Mouse (Mus musculus) CH12.LX (cell line): ENCODE results near the gene Emc10. TPM values are rescaled to one million over a fixed set of nuclear protein-coding genes. Genes with fewer than 3 reads are reported as not detected.

ENCODE experiments used
- DNase-seq: peaks from one replicate; pipeline ENCODE4 v3.0.0-alpha.2; 2013; ENCODE audit errors: extremely low read depth
- H3K27ac ChIP-seq: 2 replicates; pipeline ENCODE4 v1.5.1; 2012; ENCODE audit warnings: low read depth, mild to moderate bottlenecking, control low read depth, moderate library complexity; ENCODE audit not compliant: insufficient read depth
- H3K27me3 ChIP-seq: replicated peaks from 2 replicates; pipeline ENCODE3; 2012; ENCODE audit warnings: inconsistent platforms
- H3K36me3 ChIP-seq, 2 experiments: replicated peaks in 1 of 2; 2 replicates each; pipeline versions ENCODE3 to v1.6.1; 2012; ENCODE audit warnings: inconsistent platforms in 1 of 2, low read length in 1 of 2, mild to moderate bottlenecking in 1 of 2, mixed read lengths in 1 of 2, moderate library complexity in 1 of 2; ENCODE audit not compliant: control insufficient read depth in 1 of 2, insufficient read depth in 1 of 2
- H3K4me1 ChIP-seq, 2 experiments: 2 replicates each; pipeline ENCODE4 v1.6.1; 2012; ENCODE audit warnings: inconsistent platforms in 1 of 2, moderate library complexity in 1 of 2; ENCODE audit not compliant: insufficient read depth in 2 of 2, control insufficient read depth in 1 of 2
- H3K4me2 ChIP-seq: 2 replicates; pipeline ENCODE4 v1.6.1; 2012; ENCODE audit warnings: low read depth, mild to moderate bottlenecking, control low read depth; ENCODE audit not compliant: poor library complexity, insufficient read depth, severe bottlenecking
- H3K4me3 ChIP-seq, 3 experiments: fragments of 150-350 bp in 1 of 3; sonication (generic) in 1 of 3; replicated peaks in 1 of 3; 2 replicates each; pipeline versions ENCODE3 to v1.5.1; 2011 to 2012; ENCODE audit warnings: low read depth in 2 of 3, low read length in 2 of 3, mild to moderate bottlenecking in 2 of 3, moderate library complexity in 2 of 3, control low read depth in 1 of 3, improper control_type of control experiment in 1 of 3, inconsistent platforms in 1 of 3, mixed read lengths in 1 of 3; ENCODE audit not compliant: poor library complexity in 1 of 3
- H3K79me2 ChIP-seq: replicated peaks from 2 replicates; pipeline ENCODE4 v1.6.1; 2012; ENCODE audit warnings: mild to moderate bottlenecking, moderate library complexity; ENCODE audit not compliant: control insufficient read depth, poor library complexity, insufficient read depth, severe bottlenecking; ENCODE audit errors: extremely low read depth
- H3K9ac ChIP-seq: 2 replicates; pipeline ENCODE4 v1.6.1; 2012; ENCODE audit warnings: low read depth, mild to moderate bottlenecking, control low read depth, moderate library complexity; ENCODE audit not compliant: insufficient read depth
- H3K9me3 ChIP-seq: replicated peaks from 2 replicates; pipeline ENCODE3; 2012; ENCODE audit warnings: low read length, inconsistent platforms, mixed read lengths
- BHLHE40 ChIP-seq: IDR thresholded peaks from 2 replicates; pipeline ENCODE4 v1.6.1; 2011; ENCODE audit warnings: mild to moderate bottlenecking, low read depth, low read length, improper control_type of control experiment
- CHD1 ChIP-seq: IDR thresholded peaks from 2 replicates; pipeline ENCODE4 v1.6.1; 2012; ENCODE audit warnings: low read depth, low read length, improper control_type of control experiment, inconsistent platforms
- CHD2 ChIP-seq: IDR thresholded peaks from 2 replicates; pipeline ENCODE4 v1.6.1; 2011; ENCODE audit warnings: low read length, improper control_type of control experiment
- CTCF ChIP-seq, 2 experiments: IDR thresholded peaks in 1 of 2; conservative IDR thresholded peaks in 1 of 2; 2 replicates each; pipeline ENCODE4 v1.5.1; 2011 to 2012; ENCODE audit warnings: low read depth in 2 of 2, low read length in 2 of 2, improper control_type of control experiment in 1 of 2, inconsistent platforms in 1 of 2, mild to moderate bottlenecking in 1 of 2, moderate library complexity in 1 of 2
- EP300 ChIP-seq: IDR thresholded peaks from 2 replicates; pipeline ENCODE4 v1.6.1; 2011; ENCODE audit warnings: low read length, improper control_type of control experiment
- ETS1 ChIP-seq: conservative IDR thresholded peaks from 2 replicates; pipeline ENCODE4 v1.6.1; 2012; ENCODE audit warnings: low read depth, mild to moderate bottlenecking, inconsistent platforms, low read length, improper control_type of control experiment, moderate library complexity
- GABPA ChIP-seq: IDR thresholded peaks from 2 replicates; pipeline ENCODE4 v1.6.1; 2012; ENCODE audit warnings: low read depth, low read length, improper control_type of control experiment, inconsistent platforms; ENCODE audit not compliant: insufficient replicate concordance
- HCFC1 ChIP-seq: IDR thresholded peaks from 2 replicates; pipeline ENCODE4 v1.6.1; 2012; ENCODE audit warnings: low read depth, mild to moderate bottlenecking, inconsistent platforms, low read length, improper control_type of control experiment
- IRF4 ChIP-seq: IDR thresholded peaks from 2 replicates; pipeline ENCODE4 v1.6.1; 2014; ENCODE audit warnings: low read depth, mild to moderate bottlenecking, inconsistent platforms, low read length, improper control_type of control experiment
- JUN ChIP-seq: IDR thresholded peaks from 2 replicates; pipeline ENCODE4 v1.6.1; 2011; ENCODE audit warnings: low read depth, mild to moderate bottlenecking, low read length, improper control_type of control experiment, moderate library complexity; ENCODE audit not compliant: insufficient read depth
- MAFK ChIP-seq: IDR thresholded peaks from 2 replicates; pipeline ENCODE4 v1.6.1; 2011; ENCODE audit warnings: low read length, improper control_type of control experiment; ENCODE audit not compliant: insufficient replicate concordance
- MAX ChIP-seq: IDR thresholded peaks from 2 replicates; pipeline ENCODE4 v1.6.1; 2011; ENCODE audit warnings: low read length, improper control_type of control experiment
- MEF2A ChIP-seq: IDR thresholded peaks from 2 replicates; pipeline ENCODE4 v1.6.1; 2014; ENCODE audit warnings: low read depth, mild to moderate bottlenecking, inconsistent platforms, low read length, improper control_type of control experiment, borderline replicate concordance
- MXI1 ChIP-seq: IDR thresholded peaks from 2 replicates; pipeline ENCODE4 v1.6.1; 2011; ENCODE audit warnings: mild to moderate bottlenecking, low read depth, low read length, improper control_type of control experiment
- MYC ChIP-seq: IDR thresholded peaks from 2 replicates; pipeline ENCODE4 v1.6.1; 2011; ENCODE audit warnings: low read depth, mild to moderate bottlenecking, improper control_type of control experiment, low read length
- NELFE ChIP-seq: IDR thresholded peaks from 2 replicates; pipeline ENCODE4 v1.6.1; 2011; ENCODE audit warnings: low read depth, low read length, improper control_type of control experiment
- NRF1 ChIP-seq: IDR thresholded peaks from 2 replicates; pipeline ENCODE4 v1.6.1; 2014; ENCODE audit warnings: low read depth, mild to moderate bottlenecking, inconsistent platforms, low read length, improper control_type of control experiment, moderate library complexity
- PAX5 ChIP-seq: IDR thresholded peaks from 2 replicates; pipeline ENCODE4 v1.6.1; 2012; ENCODE audit warnings: low read length, inconsistent platforms, mixed read lengths
- POLR2AphosphoS2 ChIP-seq: IDR thresholded peaks from 2 replicates; pipeline ENCODE4 v1.6.1; 2011; ENCODE audit warnings: low read depth, low read length, improper control_type of control experiment
- RAD21 ChIP-seq: IDR thresholded peaks from 2 replicates; pipeline ENCODE4 v1.6.1; 2011; ENCODE audit warnings: low read depth, mild to moderate bottlenecking, low read length, improper control_type of control experiment, moderate library complexity
- RCOR1 ChIP-seq: conservative IDR thresholded peaks from 2 replicates; pipeline ENCODE4 v1.6.1; 2012; ENCODE audit warnings: low read depth, mild to moderate bottlenecking, inconsistent platforms, low read length, improper control_type of control experiment
- SIN3A ChIP-seq: IDR thresholded peaks from 2 replicates; pipeline ENCODE4 v1.6.1; 2012; ENCODE audit warnings: low read length, improper control_type of control experiment, inconsistent platforms
- TBP ChIP-seq: conservative IDR thresholded peaks from 2 replicates; pipeline ENCODE4 v1.6.1; 2011; ENCODE audit warnings: low read depth, low read length, improper control_type of control experiment
- USF1 ChIP-seq: IDR thresholded peaks from 2 replicates; pipeline ENCODE4 v1.6.1; 2014; ENCODE audit warnings: low read depth, mild to moderate bottlenecking, inconsistent platforms, low read length, improper control_type of control experiment
- USF2 ChIP-seq: conservative IDR thresholded peaks from 2 replicates; pipeline ENCODE4 v1.6.1; 2011; ENCODE audit warnings: low read depth, low read length, improper control_type of control experiment
- ZKSCAN1 ChIP-seq: IDR thresholded peaks from 2 replicates; pipeline ENCODE4 v1.6.1; 2012; ENCODE audit warnings: low read depth, inconsistent platforms, low read length, improper control_type of control experiment, borderline replicate concordance
- ZNF384 ChIP-seq: IDR thresholded peaks from 2 replicates; pipeline ENCODE4 v1.6.1; 2012; ENCODE audit warnings: low read depth, low read length, improper control_type of control experiment, inconsistent platforms
- dilution Hi-C: fragments of 300-500 bp; cut with MboI; formaldehyde crosslinking; loops from 2 replicates; pipeline ENCODE4 v1.14.3; 2020; ENCODE audit warnings: low sequenced_read_pairs; ENCODE audit not compliant: extremely low pct_unique_long_range_greater_than_20kb, extremely low pct_ligation_motif_present
- in situ Hi-C: fragments of 300-500 bp; cut with MboI; formaldehyde crosslinking; loops from 3 replicates; pipeline ENCODE4 v1.14.3; 2019; ENCODE audit warnings: low sequenced_read_pairs, low pct_ligation_motif_present, low pct_unique_long_range_greater_than_20kb, mixed read lengths
- polyA plus RNA-seq: library from polyadenylated mRNA; unstranded; fragments of >175 nt; gene quantifications from 2 replicates; pipeline ENCODE4 v1.2.1, GENCODE M21; 2012; ENCODE audit warnings: low read depth; ENCODE audit not compliant: insufficient read length
- total RNA-seq, 2 experiments: library from RNA; depleted of rRNA; stranded (reverse); fragments of 300-350 nt in 1 of 2; fragments of >200 nt in 1 of 2; gene quantifications; 2 replicates each; pipeline ENCODE4 v1.2.3; 2012 to 2014

The Emc10 gene
- total and polyA plus RNA-seq, 3 experiments, result 14.4 to 49.1 (median 32.4) TPM

GRCm38 (mm10) chr7:44460067-44460466, 36.3 kb downstream of the Emc10 start:
- Histone ChIP-seq H3K27ac (no peak overlapping the region), H3K79me2 (no peaks in the 10 kb centered on the region), H3K9ac (no peak overlapping the region), H3K27me3 (peaks cover 89% of the 10 kb centered on the region), H3K36me3 (no peaks in the 10 kb centered on the region), H3K4me1 (no peaks in the 10 kb centered on the region), H3K9me3 (peaks cover 17% of the 10 kb centered on the region), H3K4me2 (no peak overlapping the region), H3K4me3 (no peak overlapping the region)
- no peak for DNase-seq
- dilution Hi-C loops (no loop called here), in situ Hi-C loops (no loop called here)
- TF ChIP-seq ZKSCAN1, result no peak
- no peak for TF ChIP-seq CTCF (conservative IDR thresholded peaks at IDR 0.05 in 1 of 2, IDR thresholded peaks at IDR 0.05 in 1 of 2; ENCODE audit: low read depth in 2 of 2, low read length in 2 of 2)
- no peak for TF ChIP-seq MYC
- TF ChIP-seq ETS1, result no peak
- no peak for TF ChIP-seq RAD21
- no peak for TF ChIP-seq CHD2
- no peak for TF ChIP-seq CHD1
- TF ChIP-seq MXI1, result no peak
- TF ChIP-seq JUN, result no peak
- no peak for TF ChIP-seq NRF1
- TF ChIP-seq RCOR1, result no peak
- TF ChIP-seq IRF4, result no peak
- no peak for TF ChIP-seq POLR2AphosphoS2
- no peak for TF ChIP-seq EP300
- TF ChIP-seq MAFK, result no peak
- TF ChIP-seq HCFC1, result no peak
- TF ChIP-seq USF2, result no peak
- TF ChIP-seq TBP, result no peak

GRCm38 (mm10) chr7:44456302-44456701, 40.0 kb downstream of the Emc10 start:
- H3K79me2 ChIP-seq, result no peaks in the 10 kb centered on the region
- H3K4me2 ChIP-seq, result no peak overlapping the region
- H3K27ac ChIP-seq, result no peak overlapping the region
- peaks cover 8% of the 10 kb centered on the region for H3K9me3 ChIP-seq
- dilution Hi-C loops, result no loop called here
- TF ChIP-seq EP300 (no peak), SIN3A (no peak), PAX5 (no peak), CTCF (conservative IDR thresholded peaks at IDR 0.05 in 1 of 2, IDR thresholded peaks at IDR 0.05 in 1 of 2; ENCODE audit: low read depth in 2 of 2, low read length in 2 of 2) (no peak), ZNF384 (no peak), USF1 (no peak), MAX (no peak), GABPA (no peak), BHLHE40 (no peak), NELFE (no peak), CHD1 (no peak), MEF2A (no peak)
- H3K9ac ChIP-seq, result no peak overlapping the region
- peaks cover 12% of the 10 kb centered on the region in 2 experiments for H3K4me1 ChIP-seq
- DNase-seq, result no peak
- no peaks in the 10 kb centered on the region for H3K36me3 ChIP-seq
- no peak overlapping the region for H3K4me3 ChIP-seq
- in situ Hi-C loops, result no loop called here
- H3K27me3 ChIP-seq, result peaks cover 63% of the 10 kb centered on the region
